Mouse (Mus musculus): ENCODE measurements around the gene Anapc15. TPM values are rescaled to one million over a fixed set of nuclear protein-coding genes. Genes with fewer than 3 reads are reported as not detected.

Gene Anapc15
- polyA plus RNA-seq, 1 experiment from 2014 or later: 102 TPM

- Histone ChIP-seq H3K27ac (ENCODE audit: low read depth, low read length) (no peak overlapping the region), H3K9me3 (ENCODE audit: control insufficient read depth, low read length) (no peaks in the 10 kb centered on the region), H3K4me1 (replicated peaks; ENCODE audit: control insufficient read depth, insufficient read depth, low read length) (no peaks in the 10 kb centered on the region), H3K36me3 (ENCODE audit: control insufficient read depth, insufficient read depth, low read length) (no peaks in the 10 kb centered on the region), H3K4me2 (ENCODE audit: low read depth, low read length, severe bottlenecking) (no peak overlapping the region), H3K9ac (ENCODE audit: low read length) (no peak overlapping the region), H3K4me3 (ENCODE audit: low read depth, low read length) (no peak overlapping the region), H3K27me3 (ENCODE audit: control insufficient read depth, insufficient read depth, low read length) (no peaks in the 10 kb centered on the region)
- WGBS: 72% methylated on average over 4 of the region's 4 CpGs
- DNase-seq (ENCODE audit: low spot score) (no peak), ATAC-seq (replicated peaks; ENCODE audit: low FRiP score) (no peak)
These were observed 17.3 kb downstream of the Anapc15 start for GRCm38 (mm10) chr7:101880855-101881254.

- no peak for DNase-seq (ENCODE audit: low spot score)
- H3K4me1 ChIP-seq (replicated peaks; ENCODE audit: control insufficient read depth, insufficient read depth, low read length): no peaks in the 10 kb centered on the region
- no peak overlapping the region for H3K4me3 ChIP-seq (ENCODE audit: low read depth, low read length)
- H3K4me2 ChIP-seq (ENCODE audit: low read depth, low read length, severe bottlenecking): no peak overlapping the region
- ATAC-seq (replicated peaks; ENCODE audit: low FRiP score): no peak
- no peaks in the 10 kb centered on the region for H3K27me3 ChIP-seq (ENCODE audit: control insufficient read depth, insufficient read depth, low read length)
- H3K36me3 ChIP-seq (ENCODE audit: control insufficient read depth, insufficient read depth, low read length): no peaks in the 10 kb centered on the region
- H3K9ac ChIP-seq (ENCODE audit: low read length): no peak overlapping the region
- 68% methylated on average over 9 of the region's 9 CpGs for WGBS
- H3K27ac ChIP-seq (ENCODE audit: low read depth, low read length): no peak overlapping the region
- H3K9me3 ChIP-seq (ENCODE audit: control insufficient read depth, low read length): no peaks in the 10 kb centered on the region
These were observed 19.1 kb downstream of the Anapc15 start for GRCm38 (mm10) chr7:101882413-101883154.

GRCm38 (mm10) chr7:101884160-101884559 lies 20.6 kb downstream of the Anapc15 start:
- Histone ChIP-seq H3K9ac (ENCODE audit: low read length) (no peak overlapping the region), H3K27ac (ENCODE audit: low read depth, low read length) (no peak overlapping the region), H3K4me1 (replicated peaks; ENCODE audit: control insufficient read depth, insufficient read depth, low read length) (no peaks in the 10 kb centered on the region), H3K4me3 (ENCODE audit: low read depth, low read length) (no peak overlapping the region), H3K36me3 (ENCODE audit: control insufficient read depth, insufficient read depth, low read length) (no peaks in the 10 kb centered on the region), H3K4me2 (ENCODE audit: low read depth, low read length, severe bottlenecking) (no peak overlapping the region), H3K27me3 (ENCODE audit: control insufficient read depth, insufficient read depth, low read length) (no peaks in the 10 kb centered on the region), H3K9me3 (ENCODE audit: control insufficient read depth, low read length) (no peaks in the 10 kb centered on the region)
- DNase-seq (ENCODE audit: low spot score) (no peak), ATAC-seq (replicated peaks; ENCODE audit: low FRiP score) (no peak)
- WGBS: 93% methylated on average over 4 of the region's 4 CpGs

GRCm38 (mm10) chr7:101886274-101886673 lies 22.8 kb downstream of the Anapc15 start:
- ATAC-seq (replicated peaks; ENCODE audit: low FRiP score) (no peak), DNase-seq (ENCODE audit: low spot score) (no peak)
- Histone ChIP-seq H3K4me1 (replicated peaks; ENCODE audit: control insufficient read depth, insufficient read depth, low read length) (no peaks in the 10 kb centered on the region), H3K27me3 (ENCODE audit: control insufficient read depth, insufficient read depth, low read length) (no peaks in the 10 kb centered on the region), H3K4me3 (ENCODE audit: low read depth, low read length) (no peak overlapping the region), H3K9me3 (ENCODE audit: control insufficient read depth, low read length) (no peaks in the 10 kb centered on the region), H3K27ac (ENCODE audit: low read depth, low read length) (no peak overlapping the region), H3K9ac (ENCODE audit: low read length) (no peak overlapping the region), H3K4me2 (ENCODE audit: low read depth, low read length, severe bottlenecking) (no peak overlapping the region), H3K36me3 (ENCODE audit: control insufficient read depth, insufficient read depth, low read length) (no peaks in the 10 kb centered on the region)
- WGBS: 87% methylated on average over 6 of the region's 6 CpGs

- no peak overlapping the region for H3K4me2 ChIP-seq (ENCODE audit: low read depth, low read length, severe bottlenecking)
- WGBS: 88% methylated on average over 4 of the region's 4 CpGs
- H3K4me1 ChIP-seq (replicated peaks; ENCODE audit: control insufficient read depth, insufficient read depth, low read length): no peaks in the 10 kb centered on the region
- no peaks in the 10 kb centered on the region for H3K36me3 ChIP-seq (ENCODE audit: control insufficient read depth, insufficient read depth, low read length)
- H3K27ac ChIP-seq (ENCODE audit: low read depth, low read length): no peak overlapping the region
- ATAC-seq (replicated peaks; ENCODE audit: low FRiP score): no peak
- no peak for DNase-seq (ENCODE audit: low spot score)
- H3K9ac ChIP-seq (ENCODE audit: low read length): no peak overlapping the region
- no peaks in the 10 kb centered on the region for H3K27me3 ChIP-seq (ENCODE audit: control insufficient read depth, insufficient read depth, low read length)
- no peaks in the 10 kb centered on the region for H3K9me3 ChIP-seq (ENCODE audit: control insufficient read depth, low read length)
- H3K4me3 ChIP-seq (ENCODE audit: low read depth, low read length): no peak overlapping the region
These were observed 24.9 kb downstream of the Anapc15 start for GRCm38 (mm10) chr7:101888460-101888859.

DNA sequence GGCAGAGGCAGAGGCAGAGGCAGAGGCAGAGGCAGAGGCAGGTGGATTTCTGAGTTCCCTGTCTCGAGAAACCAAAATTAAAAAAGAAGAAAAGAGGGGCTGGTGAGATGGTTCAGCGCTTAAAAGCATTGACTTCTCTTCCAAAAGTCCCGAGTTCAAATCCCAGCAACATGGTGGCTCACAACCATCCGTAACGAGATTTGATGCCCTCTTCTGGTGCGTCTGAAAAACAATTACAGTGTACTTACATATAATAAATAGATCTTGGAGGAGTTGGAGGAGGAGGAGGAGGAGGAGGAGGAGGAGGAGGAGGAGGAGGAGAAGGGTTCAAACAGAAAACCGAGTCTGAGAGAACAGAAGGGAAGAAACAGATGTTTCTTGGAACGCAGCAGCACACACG lies 32.2 kb downstream of the Anapc15 start:
- no peaks in the 10 kb centered on the region for H3K36me3 ChIP-seq (ENCODE audit: control insufficient read depth, insufficient read depth, low read length)
- peak overlapping the region; percentile 37; the same call in 1 of the 2 replicates for H3K9ac ChIP-seq (ENCODE audit: low read length)
- H3K4me3 ChIP-seq (ENCODE audit: low read depth, low read length): peak overlapping the region; percentile 54
- no peaks in the 10 kb centered on the region for H3K27me3 ChIP-seq (ENCODE audit: control insufficient read depth, insufficient read depth, low read length)
- H3K27ac ChIP-seq (ENCODE audit: low read depth, low read length): no peak overlapping the region
- DNase-seq (ENCODE audit: low spot score): no peak
- H3K4me1 ChIP-seq (replicated peaks; ENCODE audit: control insufficient read depth, insufficient read depth, low read length): no peaks in the 10 kb centered on the region; the same call in 1 of the 2 replicates
- no peaks in the 10 kb centered on the region for H3K9me3 ChIP-seq (ENCODE audit: control insufficient read depth, low read length)
- peak overlapping the region; percentile 40 for H3K4me2 ChIP-seq (ENCODE audit: low read depth, low read length, severe bottlenecking)
- ATAC-seq (replicated peaks; ENCODE audit: low FRiP score): no peak
- WGBS: 39% methylated on average over 9 of the region's 9 CpGs

DNA sequence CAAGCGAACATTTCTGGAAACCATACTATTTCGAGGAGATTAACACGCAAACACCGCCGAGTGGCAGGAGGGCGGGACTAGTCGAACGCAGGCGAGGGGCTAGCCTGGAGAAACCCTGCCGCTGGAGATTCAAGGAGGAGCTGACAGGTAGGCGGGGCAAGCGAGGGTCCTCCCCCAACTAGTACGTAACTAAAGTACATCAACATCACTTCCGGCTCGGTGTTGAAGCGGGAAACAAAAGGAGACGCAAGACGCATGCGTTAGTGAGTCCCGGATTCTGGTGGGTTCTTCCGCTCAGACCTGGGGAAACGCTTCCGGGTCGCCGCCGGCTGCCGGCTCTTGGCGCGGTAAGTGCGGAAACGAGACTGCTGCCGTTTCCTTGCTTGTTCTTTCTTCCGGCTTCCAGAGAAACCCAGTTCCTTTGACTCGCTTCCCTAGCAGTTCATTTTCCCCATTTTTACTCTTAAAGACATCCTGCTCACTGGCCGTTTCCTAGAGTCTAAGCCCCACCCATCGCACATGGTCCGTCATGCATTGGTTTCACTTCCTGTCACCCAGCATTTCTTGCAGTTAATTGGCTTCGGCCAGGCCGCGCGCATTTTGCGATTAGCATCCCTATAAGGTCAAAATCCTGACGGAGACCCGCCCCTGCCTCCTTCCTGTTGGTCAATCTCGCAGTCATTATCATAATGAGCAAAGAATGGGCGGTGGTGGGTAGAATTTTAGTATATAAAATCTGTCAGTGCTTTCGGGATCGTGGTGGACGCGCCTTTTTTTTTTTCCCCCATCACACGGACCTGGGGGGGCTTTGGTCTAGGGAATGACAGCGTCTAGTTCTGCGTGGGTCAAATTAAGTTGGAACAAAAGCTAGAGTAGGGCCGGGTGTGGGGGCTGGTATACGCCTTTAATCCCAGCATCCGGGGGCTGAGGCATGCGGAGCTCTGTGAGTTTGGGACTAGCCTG lies 32.9 kb downstream of the Anapc15 start:
- peak overlapping the region; percentile 54 for H3K4me3 ChIP-seq (ENCODE audit: low read depth, low read length)
- DNase-seq (ENCODE audit: low spot score): peak; percentile 96
- no peaks in the 10 kb centered on the region for H3K36me3 ChIP-seq (ENCODE audit: control insufficient read depth, insufficient read depth, low read length)
- under 1% methylated on average over 57 of the region's 57 CpGs for WGBS
- H3K27ac ChIP-seq (ENCODE audit: low read depth, low read length): peak overlapping the region; percentile 93
- peak overlapping the region; percentile 57 for H3K4me2 ChIP-seq (ENCODE audit: low read depth, low read length, severe bottlenecking)
- no peaks in the 10 kb centered on the region; the same call in 1 of the 2 replicates for H3K4me1 ChIP-seq (replicated peaks; ENCODE audit: control insufficient read depth, insufficient read depth, low read length)
- H3K9me3 ChIP-seq (ENCODE audit: control insufficient read depth, low read length): no peaks in the 10 kb centered on the region
- peak; percentile 98 for ATAC-seq (replicated peaks; ENCODE audit: low FRiP score)
- peak overlapping the region; percentile 77 for H3K9ac ChIP-seq (ENCODE audit: low read length)
- no peaks in the 10 kb centered on the region for H3K27me3 ChIP-seq (ENCODE audit: control insufficient read depth, insufficient read depth, low read length)

DNA sequence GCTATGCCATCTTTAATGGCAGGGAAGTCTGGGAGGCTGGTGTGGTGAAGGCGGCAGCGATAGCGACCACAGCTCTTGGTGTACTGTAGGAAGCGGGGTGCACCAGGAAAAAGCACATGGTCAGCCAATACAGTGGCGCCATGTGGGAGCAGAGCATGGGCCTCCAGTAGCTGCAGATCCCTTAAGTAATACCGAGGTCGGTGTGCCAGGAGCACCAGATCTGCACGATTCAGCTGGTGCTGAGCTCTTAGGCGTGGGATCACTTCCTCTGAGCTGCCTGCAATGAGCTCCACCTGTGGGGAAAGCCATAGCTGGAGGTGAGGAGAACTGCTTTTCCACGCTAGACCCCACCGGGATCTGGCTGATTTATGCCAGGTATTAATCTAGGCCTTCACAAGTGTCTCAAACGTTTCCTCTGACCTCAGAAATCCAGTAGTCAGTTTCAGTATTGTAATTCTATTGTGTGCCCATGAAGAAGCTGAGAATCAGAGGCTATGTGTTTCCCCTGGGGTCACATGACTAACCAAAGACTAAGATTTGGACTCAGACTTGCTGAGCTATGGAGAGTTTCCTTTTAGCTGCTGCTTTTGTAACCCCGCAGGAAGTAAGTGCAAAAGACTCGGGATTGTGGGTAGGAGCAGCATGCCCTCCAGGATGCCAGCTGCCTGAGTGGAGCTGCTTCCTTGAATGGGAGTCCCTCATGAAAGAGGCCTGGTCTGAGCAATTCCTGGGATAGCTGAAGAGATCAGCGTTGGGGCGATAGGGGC lies 37.0 kb downstream of the Anapc15 start:
- no peaks in the 10 kb centered on the region; the same call in 1 of the 2 replicates for H3K36me3 ChIP-seq (ENCODE audit: control insufficient read depth, insufficient read depth, low read length)
- no peak overlapping the region for H3K9ac ChIP-seq (ENCODE audit: low read length)
- WGBS: 93% methylated on average over 16 of the region's 16 CpGs
- no peak for DNase-seq (ENCODE audit: low spot score)
- no peak overlapping the region for H3K4me3 ChIP-seq (ENCODE audit: low read depth, low read length)
- no peaks in the 10 kb centered on the region; the same call in 1 of the 2 replicates for H3K9me3 ChIP-seq (ENCODE audit: control insufficient read depth, low read length)
- no peak overlapping the region for H3K4me2 ChIP-seq (ENCODE audit: low read depth, low read length, severe bottlenecking)
- H3K27me3 ChIP-seq (ENCODE audit: control insufficient read depth, insufficient read depth, low read length): no peaks in the 10 kb centered on the region
- H3K27ac ChIP-seq (ENCODE audit: low read depth, low read length): no peak overlapping the region
- no peaks in the 10 kb centered on the region; the same call in 1 of the 2 replicates for H3K4me1 ChIP-seq (replicated peaks; ENCODE audit: control insufficient read depth, insufficient read depth, low read length)
- ATAC-seq (replicated peaks; ENCODE audit: low FRiP score): no peak
